Mouse (Mus musculus): ENCODE data around the gene Ier3. TPM values are rescaled to one million over a fixed set of nuclear protein-coding genes. Genes with fewer than 3 reads are reported as not detected.

The Ier3 gene
- polyA plus RNA-seq, 1 experiment = 33.3 TPM

DNA sequence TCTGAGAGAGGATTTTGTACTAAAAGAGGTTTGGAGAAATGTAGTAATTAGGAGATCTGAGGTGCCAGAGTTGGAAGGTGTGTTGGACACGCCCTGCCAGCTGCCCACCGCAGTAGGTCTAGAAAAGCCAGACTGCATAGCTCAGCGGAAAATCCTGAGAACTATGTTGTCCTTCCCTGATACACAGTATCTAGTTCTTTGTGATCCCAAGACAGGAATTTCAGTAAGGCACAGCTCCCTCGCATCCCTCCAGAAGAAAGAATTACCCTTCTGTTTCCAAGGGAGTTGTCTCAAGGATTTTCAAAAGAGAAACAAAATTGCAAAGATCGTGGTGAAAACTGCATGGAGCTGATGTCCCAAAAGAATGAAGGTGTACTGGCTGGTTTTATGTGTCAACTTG lies 17.1 kb downstream of the Ier3 start:
- TF ChIP-seq GATA1 (IDR thresholded peaks at IDR 0.05; ENCODE audit: low read length) = no peak

- no peak for TF ChIP-seq GATA1 (IDR thresholded peaks at IDR 0.05; ENCODE audit: low read length)
These were observed 19.1 kb downstream of the Ier3 start for GRCm38 (mm10) chr17:35840561-35840960.

DNA sequence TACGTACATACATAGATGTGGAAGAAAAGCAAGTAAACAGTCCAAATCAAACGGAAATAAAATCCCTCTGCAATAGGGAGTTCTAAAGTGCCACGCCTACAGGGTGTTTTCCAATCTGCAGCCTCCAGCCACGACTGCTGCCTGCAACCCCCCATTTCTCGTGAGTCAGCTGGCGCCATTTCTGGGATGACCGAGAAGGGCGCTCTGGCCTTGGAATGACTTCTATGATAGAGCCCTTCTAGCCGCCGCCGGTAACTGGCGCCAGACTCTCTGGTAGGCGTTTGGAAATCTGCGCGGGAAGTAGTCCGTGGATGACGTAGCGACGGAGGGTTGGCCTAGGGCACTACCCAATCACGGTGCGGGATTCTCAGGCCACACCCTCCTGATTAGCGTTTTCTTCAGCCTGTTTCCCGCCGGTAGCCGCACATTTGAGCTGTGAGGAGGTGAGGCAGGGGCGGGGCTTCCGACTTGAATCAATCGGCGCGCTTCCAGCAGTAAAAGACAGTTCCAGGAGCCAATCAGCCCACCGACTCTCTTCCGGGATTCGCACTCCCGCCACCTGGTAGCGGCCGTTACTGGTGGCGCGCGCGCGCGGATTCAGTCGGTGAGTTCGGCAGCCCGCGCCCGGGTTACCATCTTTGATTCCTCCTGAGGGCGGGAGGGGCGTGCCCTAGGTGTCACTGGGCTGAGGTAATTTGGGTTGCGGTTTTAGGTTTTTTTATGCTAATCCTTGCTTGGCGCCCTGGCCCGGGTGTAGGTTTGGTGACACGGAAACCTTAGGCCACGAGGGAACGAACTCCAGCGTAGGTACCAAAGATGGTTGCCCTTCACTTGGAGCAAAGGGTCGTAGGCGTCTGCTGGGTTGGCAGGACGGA lies 19.8 kb downstream of the Ier3 start, which contains the start of gene Mdc1:
Gene Mdc1, plus strand, starts transcription at position 440 of the 875 bp plus-strand sequence.
- TF ChIP-seq GATA1 (IDR thresholded peaks at IDR 0.05; ENCODE audit: low read length) = no peak

- no peak for TF ChIP-seq GATA1 (IDR thresholded peaks at IDR 0.05; ENCODE audit: low read length)
These were observed 20.5 kb downstream of the Ier3 start for GRCm38 (mm10) chr17:35842006-35842405.

- no peak for TF ChIP-seq GATA1 (IDR thresholded peaks at IDR 0.05; ENCODE audit: low read length)
These were observed 22.0 kb downstream of the Ier3 start for GRCm38 (mm10) chr17:35843514-35843913.

GRCm38 (mm10) chr17:35848112-35848511 lies 26.6 kb downstream of the Ier3 start:
- TF ChIP-seq GATA1 (IDR thresholded peaks at IDR 0.05; ENCODE audit: low read length) = no peak

DNA sequence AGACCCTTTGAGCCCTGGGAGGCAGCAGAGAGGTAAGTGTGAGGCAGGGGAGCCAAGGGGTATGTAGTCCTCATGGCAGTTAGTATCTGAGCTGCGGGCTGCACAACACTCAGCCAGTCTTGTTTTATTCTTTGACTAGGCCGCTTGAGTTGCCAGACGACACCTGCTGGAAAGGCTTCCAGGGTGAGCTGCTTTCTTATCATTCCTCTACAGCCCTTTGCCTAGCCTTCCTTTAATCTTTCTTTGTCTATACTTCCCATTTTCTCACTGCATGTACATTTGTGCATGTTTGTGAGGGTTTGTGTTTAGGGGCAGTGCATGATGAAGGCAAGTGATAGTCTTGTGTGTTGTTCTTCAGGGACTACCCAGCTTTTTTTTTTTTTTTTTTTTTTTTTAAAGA lies 29.5 kb downstream of the Ier3 start:
- peak; percentile 29 for TF ChIP-seq GATA1 (IDR thresholded peaks at IDR 0.05; ENCODE audit: low read length)

GRCm38 (mm10) chr17:35859371-35859770 lies 37.9 kb downstream of the Ier3 start:
- TF ChIP-seq GATA1 (IDR thresholded peaks at IDR 0.05; ENCODE audit: low read length) = no peak

DNA sequence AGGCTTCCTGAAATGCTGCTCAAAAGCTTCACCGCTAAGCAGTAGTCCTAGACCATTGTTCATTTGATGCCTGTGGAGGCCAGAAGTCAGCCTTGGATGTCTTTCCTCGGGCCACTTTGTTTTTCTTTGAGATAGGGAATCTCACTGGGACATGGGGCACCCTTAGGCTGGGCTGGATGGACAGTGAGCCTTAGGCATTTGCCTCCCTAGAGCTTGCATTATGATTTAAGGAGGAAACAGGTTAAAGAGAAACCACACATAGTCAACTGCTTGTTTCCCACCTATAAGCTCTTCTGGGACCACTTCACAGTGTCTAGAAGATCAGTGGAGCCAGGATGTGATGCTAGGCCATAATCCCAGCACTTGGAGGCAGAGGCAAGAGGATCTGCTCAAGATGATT lies 38.4 kb downstream of the Ier3 start:
- no peak for TF ChIP-seq GATA1 (IDR thresholded peaks at IDR 0.05; ENCODE audit: low read length)

DNA sequence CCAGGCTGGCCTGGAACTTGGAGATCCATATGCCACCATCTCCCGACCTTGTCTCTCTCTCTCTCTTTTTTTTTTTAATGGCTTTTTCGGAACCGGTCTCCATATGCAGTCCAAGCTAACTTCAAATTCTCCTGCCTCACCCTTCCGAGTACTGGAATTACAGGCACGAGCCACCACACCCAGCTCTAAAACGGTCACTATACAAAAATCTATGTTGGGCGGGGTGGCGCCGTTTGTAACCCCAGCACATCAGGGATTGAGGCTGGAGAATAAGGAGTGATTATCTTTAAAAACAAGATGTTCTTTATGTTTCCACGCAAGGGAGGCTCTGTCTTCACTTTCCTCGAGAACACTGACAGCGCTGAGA lies 39.3 kb downstream of the Ier3 start:
- TF ChIP-seq GATA1 (IDR thresholded peaks at IDR 0.05; ENCODE audit: low read length) = no peak

GRCm38 (mm10) chr17:35861198-35861857 lies 39.8 kb downstream of the Ier3 start, which contains the start of gene Nrm:
Gene Nrm, plus strand, starts transcription at chr17:35861318.
- TF ChIP-seq GATA1 (IDR thresholded peaks at IDR 0.05; ENCODE audit: low read length) = peak; percentile 35

DNA sequence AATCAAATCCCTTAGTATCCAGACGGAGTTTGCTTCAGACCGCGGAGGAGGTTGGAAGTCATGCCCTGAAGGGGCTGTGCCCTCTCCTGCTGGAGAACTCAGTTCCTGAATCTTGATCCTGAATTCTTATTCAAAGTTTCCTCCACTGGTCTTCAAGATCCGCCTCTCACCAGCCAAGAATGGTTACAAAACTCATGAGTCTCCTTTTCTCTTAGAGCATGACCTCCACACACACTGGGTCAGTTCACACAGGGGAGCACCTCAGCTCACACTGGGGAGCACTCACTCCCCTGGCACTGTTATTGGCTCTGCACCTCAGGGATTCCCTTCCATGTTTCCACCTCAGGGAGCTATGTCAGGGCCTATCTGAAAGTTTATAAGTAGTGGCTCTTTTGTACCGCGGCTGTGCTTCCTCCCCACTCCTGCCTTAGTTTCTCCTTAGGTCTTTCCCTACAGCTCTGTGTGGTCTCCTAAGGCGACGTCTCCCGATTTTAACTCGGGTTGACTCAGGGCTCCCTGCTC lies 43.4 kb downstream of the Ier3 start:
- no peak for TF ChIP-seq GATA1 (IDR thresholded peaks at IDR 0.05; ENCODE audit: low read length)

- TF ChIP-seq GATA1 (IDR thresholded peaks at IDR 0.05; ENCODE audit: low read length) = no peak
These were observed 44.2 kb downstream of the Ier3 start, which contains the start of gene Ppp1r18 for GRCm38 (mm10) chr17:35865481-35866280. Gene Ppp1r18, plus strand, starts transcription at chr17:35865593.

DNA sequence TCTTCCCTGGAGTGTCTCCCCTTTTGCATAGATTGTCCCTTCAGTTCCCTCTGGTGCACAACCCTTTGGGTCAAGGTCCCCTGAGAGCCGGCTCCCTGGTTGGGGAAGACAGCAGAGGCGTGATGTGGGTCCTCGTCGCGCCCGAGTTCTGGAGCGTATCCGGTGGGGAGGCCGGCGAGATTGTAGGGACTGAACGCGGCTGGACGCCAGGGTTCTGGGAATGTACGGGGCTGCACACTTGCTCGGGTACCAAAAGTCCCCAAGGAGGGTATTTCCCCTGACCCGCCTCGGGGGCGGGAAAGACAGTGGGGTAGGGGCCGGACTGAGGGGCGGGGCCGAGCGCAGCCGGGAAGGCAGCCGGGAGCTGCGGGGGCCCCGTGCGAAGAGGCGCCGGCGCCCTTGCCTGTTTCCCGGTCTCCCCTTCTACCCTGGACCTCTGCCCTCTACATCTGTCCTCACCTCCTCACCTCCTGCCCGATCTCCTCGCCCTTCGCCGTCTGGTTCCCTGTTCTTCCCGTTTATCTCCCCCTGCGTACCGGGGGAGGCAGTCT lies 44.9 kb downstream of the Ier3 start:
- no peak for TF ChIP-seq GATA1 (IDR thresholded peaks at IDR 0.05; ENCODE audit: low read length)

All from G1E-ER4 (cell line).